Mouse (Mus musculus) mesoderm, embryonic 11.5 days (tissue): ENCODE measurements at regions not wholly inside any gene's neighbourhood (a gene's known extent, or its start where the extent isn't known, plus 50 kb on each side); places are given as distances from the start of the nearest gene placed in this dataset.

Source experiments
- DNase-seq: peaks from one replicate; pipeline ENCODE4 v3.0.0-alpha.2; 2012; ENCODE audit warnings: low read depth, low spot score

GRCm38 (mm10) chr1:61562091-61562490 is 76.5 kb upstream of the Pard3b start:
- no peak for DNase-seq

DNA sequence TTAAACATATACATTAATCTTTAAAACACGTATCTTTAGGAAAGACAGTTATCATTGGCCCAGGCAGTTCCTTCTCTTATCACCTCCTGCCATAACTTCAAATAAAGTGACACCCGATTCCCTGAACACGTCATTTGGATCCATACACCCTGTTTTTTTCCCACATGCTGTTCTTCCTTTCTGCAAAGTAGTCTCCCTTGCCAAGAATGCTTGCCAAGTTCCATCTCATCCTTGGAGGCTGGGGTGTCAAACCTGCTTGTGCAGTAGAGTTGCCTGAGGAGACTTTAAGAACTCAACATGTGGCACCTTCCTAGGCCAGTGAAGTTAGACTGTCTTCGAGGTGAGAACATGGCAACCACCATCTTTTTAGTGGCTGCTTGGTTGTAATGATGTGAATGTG is 73.2 kb upstream of the Pard3b start:
- no peak for DNase-seq

- DNase-seq = no peak
Observed at GRCm38 (mm10) chr1:61574276-61574675, 64.3 kb upstream of the Pard3b start.

DNA sequence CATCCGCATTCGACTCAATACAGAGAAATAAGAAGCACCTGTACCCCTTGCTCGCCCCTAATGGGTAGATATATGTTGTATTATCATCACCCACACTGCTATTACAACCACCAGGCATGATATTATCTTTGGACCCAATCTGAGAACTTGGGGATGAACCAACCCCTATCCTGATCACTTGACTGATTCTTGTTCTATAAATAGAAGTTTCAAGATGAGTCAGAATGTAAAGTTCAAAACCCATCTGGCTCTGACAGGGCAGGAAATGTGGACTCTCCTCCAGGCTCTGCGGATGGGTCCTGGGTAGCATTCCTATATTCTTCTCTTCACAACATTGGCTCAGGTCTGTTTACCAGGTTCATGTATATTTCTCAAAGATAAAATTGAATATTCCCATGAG is 61.9 kb upstream of the Pard3b start:
- no peak for DNase-seq

- DNase-seq = no peak
Observed at GRCm38 (mm10) chr1:61587251-61587650, 51.4 kb upstream of the Pard3b start.
